Mouse (Mus musculus): ENCODE data around the gene Lysmd1.
A peak's percentile ranks its signal among the peaks of the same experiment; 100 is the strongest.

GRCm38 (mm10) chr3:95124246-95124645, 9.6 kb upstream of the Lysmd1 start, which contains the start of gene Tmod4:
- TF ChIP-seq POLR2A (IDR thresholded peaks at IDR 0.05; ENCODE audit: extremely low read depth, insufficient read depth, low read length) = no peak
- TF ChIP-seq CTCF (IDR thresholded peaks at IDR 0.05; ENCODE audit: low read depth, low read length) = peak; percentile 48; the same call in 1 of the 2 replicates
